Mouse (Mus musculus) heart, embryonic 11.5 days (tissue): ENCODE results near the gene Iqcg. TPM values are rescaled to one million over a fixed set of nuclear protein-coding genes. Genes with fewer than 3 reads are reported as not detected.
A peak's percentile ranks its signal among the peaks of the same experiment; 100 is the strongest.

Experiments
- ATAC-seq: fragments of 200-750 bp; cut with Nextera tagmentation; replicated peaks from 2 replicates; pipeline ENCODE4 v1.8.0; 2017; ENCODE audit warnings: moderate library complexity; ENCODE audit not compliant: insufficient number of reproducible peaks, low FRiP score, low TSS enrichment
- H3K27ac ChIP-seq: fragments of 300-500 bp; sonication (generic); 2 replicates; pipeline ENCODE4 v1.5.1; 2014; ENCODE audit warnings: mild to moderate bottlenecking, low read depth, low read length
- H3K27me3 ChIP-seq: fragments of 300-500 bp; sonication (generic); 2 replicates; pipeline ENCODE4 v1.6.1; 2014; ENCODE audit warnings: mild to moderate bottlenecking, low read length, mixed read lengths; ENCODE audit not compliant: control insufficient read depth, insufficient read depth
- H3K36me3 ChIP-seq: fragments of 300-500 bp; sonication (generic); 2 replicates; pipeline ENCODE4 v1.6.1; 2014; ENCODE audit warnings: mild to moderate bottlenecking, low read length, moderate library complexity, mixed read lengths; ENCODE audit not compliant: control insufficient read depth, insufficient read depth
- H3K4me1 ChIP-seq: fragments of 300-500 bp; sonication (generic); 2 replicates; pipeline ENCODE4 v1.6.1; 2014; ENCODE audit warnings: low read length; ENCODE audit not compliant: control insufficient read depth, insufficient read depth
- H3K4me2 ChIP-seq: fragments of 300-500 bp; sonication (generic); 2 replicates; pipeline ENCODE4 v1.6.1; 2014; ENCODE audit warnings: mild to moderate bottlenecking, moderate library complexity
- H3K4me3 ChIP-seq: fragments of 300-500 bp; sonication (generic); 2 replicates; pipeline ENCODE4 v1.5.1; 2014; ENCODE audit warnings: low read depth, low read length
- H3K9ac ChIP-seq: fragments of 300-500 bp; sonication (generic); 2 replicates; pipeline ENCODE4 v1.6.1; 2014; ENCODE audit warnings: mild to moderate bottlenecking, low read depth, low read length, moderate library complexity
- H3K9me3 ChIP-seq: fragments of 300-500 bp; sonication (generic); replicated peaks from 2 replicates; pipeline ENCODE4 v1.6.1; 2016; ENCODE audit warnings: low read length; ENCODE audit not compliant: control insufficient read depth
- WGBS: fragments of 180-500 bp; shearing (Covaris S2); extraction: QIAGEN DNeasy Blood & Tissue Kit; methylation state at CpG from one replicate; pipeline ENCODE4 v1.1.7; 2014; ENCODE audit not compliant: insufficient replicate concordance; 5-methylcytosine and 5-hydroxymethylcytosine counted together
- microRNA counts: library from miRNA; unstranded; fragments of <30 nt; microRNA quantifications from one replicate; lab custom pipeline; 2015
- microRNA-seq: library from miRNA; unstranded; fragments of <30 nt; microRNA quantifications from one replicate; pipeline ENCODE4, GENCODE M21; 2016; ENCODE audit warnings: borderline number of aligned reads
- polyA plus RNA-seq: library from polyadenylated mRNA; unstranded; fragments of >200 nt; fragmentation: Nextera tagmentation; extraction: Ambion mirVana; gene quantifications from 2 replicates; pipeline ENCODE4 v1.2.1, GENCODE M21; 2014

Iqcg gene
- polyA plus RNA-seq, 1 experiment from 2014 or later: 1.7 TPM

DNA sequence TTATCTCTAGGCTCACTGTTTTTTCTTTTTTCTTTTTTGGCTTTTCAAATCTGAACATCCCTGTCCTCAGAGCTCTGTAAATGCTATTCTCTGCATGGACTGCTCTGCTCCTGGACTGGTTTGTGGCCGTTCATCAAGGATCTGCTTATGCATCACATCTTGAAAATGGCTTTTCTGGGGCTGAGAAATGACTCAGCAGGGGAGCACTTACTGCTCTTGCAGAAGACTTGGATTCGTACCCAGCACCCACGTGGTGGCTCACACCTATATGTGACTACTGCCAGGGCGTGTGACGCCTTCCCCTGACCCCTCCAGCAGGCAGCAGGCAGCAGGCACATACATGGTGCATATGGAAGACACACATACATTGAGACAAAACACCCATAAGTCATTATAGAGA lies 63.9 kb downstream of the Iqcg start:
- no peaks in the 10 kb centered on the region for H3K9me3 ChIP-seq
- H3K36me3 ChIP-seq: peaks cover 5% of the 10 kb centered on the region; the same call in 1 of the 2 replicates
- H3K27ac ChIP-seq: no peak overlapping the region
- WGBS: 87% methylated on average over 5 of the region's 5 CpGs
- no peaks in the 10 kb centered on the region for H3K4me1 ChIP-seq
- H3K4me2 ChIP-seq: no peak overlapping the region
- no peak for ATAC-seq
- H3K4me3 ChIP-seq: no peak overlapping the region
- no peaks in the 10 kb centered on the region for H3K27me3 ChIP-seq
- H3K9ac ChIP-seq: no peak overlapping the region

DNA sequence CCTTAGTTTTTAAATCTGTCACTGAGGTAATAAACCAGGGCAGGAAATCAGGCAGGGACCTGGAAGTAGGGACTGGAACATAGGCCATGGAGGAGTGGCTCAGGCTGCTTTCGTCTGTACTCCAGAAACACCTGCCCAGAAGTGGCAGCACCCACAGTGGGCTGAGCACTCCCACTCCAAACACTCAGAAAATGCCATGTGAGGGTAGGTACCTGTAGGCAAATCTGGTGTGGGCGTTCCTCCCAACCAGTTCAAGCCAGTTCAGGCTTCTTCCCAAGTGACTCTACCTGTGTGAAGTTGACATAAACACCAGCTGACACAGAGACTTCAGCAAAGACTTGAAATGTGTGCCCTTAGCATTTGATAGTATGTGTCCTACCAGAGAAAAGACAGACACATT lies 71.4 kb downstream of the Iqcg start:
- no peak overlapping the region for H3K4me2 ChIP-seq
- no peaks in the 10 kb centered on the region for H3K27me3 ChIP-seq
- ATAC-seq: no peak
- no peaks in the 10 kb centered on the region for H3K9me3 ChIP-seq
- H3K36me3 ChIP-seq: peaks cover 10% of the 10 kb centered on the region
- WGBS: 91% methylated on average over 2 of the region's 2 CpGs
- H3K4me1 ChIP-seq: no peaks in the 10 kb centered on the region
- H3K9ac ChIP-seq: no peak overlapping the region
- no peak overlapping the region for H3K27ac ChIP-seq
- H3K4me3 ChIP-seq: no peak overlapping the region

GRCm38 (mm10) chr16:32981405-32981804 lies 74.6 kb downstream of the Iqcg start:
- no peak overlapping the region for H3K9ac ChIP-seq
- H3K4me1 ChIP-seq: no peaks in the 10 kb centered on the region
- H3K27me3 ChIP-seq: no peaks in the 10 kb centered on the region
- no peak overlapping the region for H3K4me3 ChIP-seq
- H3K27ac ChIP-seq: no peak overlapping the region
- 71% methylated on average over 4 of the region's 4 CpGs for WGBS
- H3K9me3 ChIP-seq: no peaks in the 10 kb centered on the region
- no peak for ATAC-seq
- peaks cover 6% of the 10 kb centered on the region for H3K36me3 ChIP-seq
- no peak overlapping the region for H3K4me2 ChIP-seq

- WGBS: 87% methylated on average over 1 of the region's 1 CpGs
- H3K36me3 ChIP-seq: peaks cover 11% of the 10 kb centered on the region
- ATAC-seq: no peak
These were observed 75.8 kb downstream of the Iqcg start for GRCm38 (mm10) chr16:32980227-32980626.

DNA sequence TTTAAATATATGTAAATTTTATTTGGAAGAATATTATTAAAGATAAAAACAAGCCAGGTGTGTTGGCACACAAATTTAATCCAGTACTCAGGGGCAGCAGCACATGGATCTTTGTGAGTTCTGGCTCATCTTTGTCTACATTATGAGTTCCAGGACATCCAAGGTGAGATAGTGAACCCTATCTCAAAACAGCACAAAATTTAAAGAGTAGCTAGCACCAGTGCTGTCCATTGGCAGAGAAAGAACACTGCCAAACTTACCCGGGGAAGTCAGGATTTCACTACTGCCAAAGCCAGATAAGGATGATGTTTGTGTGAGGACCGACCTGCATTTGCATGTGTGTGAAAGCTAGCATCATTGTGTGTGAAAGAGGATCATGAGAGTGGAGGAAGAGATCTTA lies 83.0 kb downstream of the Iqcg start:
- Histone ChIP-seq H3K9me3 (no peaks in the 10 kb centered on the region), H3K27me3 (no peaks in the 10 kb centered on the region), H3K4me3 (no peak overlapping the region), H3K27ac (no peak overlapping the region), H3K9ac (no peak overlapping the region), H3K4me1 (no peaks in the 10 kb centered on the region), H3K4me2 (no peak overlapping the region), H3K36me3 (peaks cover 12% of the 10 kb centered on the region)
- no peak for ATAC-seq
- WGBS: 81% methylated on average over 2 of the region's 2 CpGs

More at GRCm38 (mm10) chr16:32980227-32980626, 75.8 kb downstream of the Iqcg start:
- Histone ChIP-seq H3K4me2 (no peak overlapping the region), H3K4me1 (no peaks in the 10 kb centered on the region), H3K9me3 (no peaks in the 10 kb centered on the region), H3K4me3 (no peak overlapping the region), H3K9ac (no peak overlapping the region), H3K27ac (no peak overlapping the region), H3K27me3 (no peaks in the 10 kb centered on the region)

GRCm38 (mm10) chr16:32972535-32972934 lies 83.5 kb downstream of the Iqcg start:
- ATAC-seq: no peak
- H3K27me3 ChIP-seq: no peaks in the 10 kb centered on the region
- H3K36me3 ChIP-seq: peaks cover 12% of the 10 kb centered on the region
- no peaks in the 10 kb centered on the region for H3K9me3 ChIP-seq
- H3K4me2 ChIP-seq: no peak overlapping the region
- 77% methylated on average over 5 of the region's 5 CpGs for WGBS
- no peaks in the 10 kb centered on the region for H3K4me1 ChIP-seq
- H3K4me3 ChIP-seq: no peak overlapping the region
- no peak overlapping the region for H3K9ac ChIP-seq
- no peak overlapping the region for H3K27ac ChIP-seq

MicroRNAs within 50 kb of the gene (microRNA counts, 519-probe panel; counts per million panel counts)
- 32.2 counts per million for microRNA mmu-miR-1947 (lab: Ali Mortazavi, UCI)

Small RNA genes lying within 50 kb of the gene (microRNA-seq; reads per million reads assigned to microRNA genes)
- gene Gm22231 (not detected), gene Mir1947 (7.9 reads per million, percentile 44 among the genes with 10 or more reads in this experiment)

Other genes with a start within 250 kb of the Iqcg start
- gene Smbd1, start 245.7 kb downstream of the Iqcg start, polyA plus RNA-seq: not detected in 2 replicates
- 164 and 172 TPM in 2 replicates for gene Fyttd1, start 178.7 kb downstream of the Iqcg start, polyA plus RNA-seq
- 19.5 and 22.3 TPM in 2 replicates for gene Rubcn, start 178.5 kb downstream of the Iqcg start, polyA plus RNA-seq
- gene Lrch3, start 142.1 kb downstream of the Iqcg start, polyA plus RNA-seq: 21.6 and 25.3 TPM in 2 replicates
- gene Rpl35a, start 235 bp upstream of the Iqcg start, polyA plus RNA-seq: 744 and 805 TPM in 2 replicates
- gene Lmln, start 6.3 kb upstream of the Iqcg start, polyA plus RNA-seq: 3.3 and 3.6 TPM in 2 replicates
- 15.1 and 17.2 TPM in 2 replicates for gene Osbpl11, start 128.9 kb upstream of the Iqcg start, polyA plus RNA-seq
- gene Snx4, start 195.2 kb upstream of the Iqcg start, polyA plus RNA-seq: 75.2 and 93.8 TPM in 2 replicates